ENCODE assay signal across 30 mouse cellular contexts in genomic region chr6:124672100-124672499, GRCm38 (mm10). TPM values are rescaled to one million over a fixed set of nuclear protein-coding genes. Genes with fewer than 3 reads are reported as not detected.
DNase-seq lines count a peak whose midpoint lies in the region; ATAC-seq and TF ChIP-seq lines count a peak whose summit lies in the region.
"Had no signal": no experiment of that assay in that cellular context is flagged by ENCODE, and none has a peak within 500 bp of the region (broad histone marks: within the 10 kb centered on the region; RNA-seq: fewer than 3 reads in every experiment).

No protein-coding gene starts in this region.

- H3K36me3 ChIP-seq in liver, embryonic 13.5 days = peaks cover 46% of the 10 kb centered on the region
- H3K36me3 ChIP-seq in liver, postnatal 0 days (replicated peaks; ENCODE audit: insufficient read depth, low read length) = peaks cover 25% of the 10 kb centered on the region
- H3K36me3 ChIP-seq: midbrain, embryonic 12.5 days had no signal

- TF ChIP-seq CTCF in liver, postnatal 0 days (IDR thresholded peaks at IDR 0.05; ENCODE audit: low read depth) = no peak

- H3K27me3 ChIP-seq in liver, embryonic 13.5 days = no peaks in the 10 kb centered on the region
- H3K27me3 ChIP-seq in liver, postnatal 0 days (ENCODE audit: insufficient read depth, low read length) = no peaks in the 10 kb centered on the region
- H3K27me3 ChIP-seq: embryonic facial prominence, embryonic 15.5 days; forebrain, embryonic 13.5 days; heart, embryonic 12.5 days; limb, embryonic 13.5 days; midbrain, embryonic 12.5 days; neural tube, embryonic 13.5 days had no signal

- peak; percentile 88 for DNase-seq in heart, adult 11 months
- no peak for DNase-seq in heart, postnatal 36 days
- DNase-seq in liver, embryonic 13.5 days = no peak
- DNase-seq in liver, postnatal 0 days = no peak
- peak; percentile 50 for DNase-seq in ZHBTc4 (ENCODE audit: low read depth, low spot score)
- DNase-seq in left cerebral cortex, adult 8-10 months (ENCODE audit: low spot score in 2 of 2) = no peak
- no peak for DNase-seq in right cerebral cortex, postnatal 25 days
- DNase-seq: adrenal gland, postnatal 14 days; cerebellum, adult 18-20 months; cerebellum, postnatal 14 days; gastrocnemius, postnatal 25 days; heart, adult 2 months; kidney, adult 18-20 months; kidney, postnatal 4 days; layer of hippocampus, adult 9-11 months; lung, adult 2 months; lung, postnatal 10 days had no signal

- no peak for ATAC-seq in liver, embryonic 13.5 days (ENCODE audit: low read depth)
- ATAC-seq in liver, postnatal 0 days = no peak
- 0 out of 2 replicates have a peak, but pooled peaks have one; percentile 42 for ATAC-seq in megakaryocyte progenitor cell, adult 5-6 weeks (replicated peaks; ENCODE audit: poor library complexity)
- ATAC-seq: forebrain, embryonic 13.5 days had no signal

- TF ChIP-seq EP300 in liver, postnatal 0 days (IDR thresholded peaks at IDR 0.05; ENCODE audit: low read depth) = no peak

- intact Hi-C loops in heart, postnatal 36 days (cut with DNase I) = no loop called here

- H3K4me2 ChIP-seq in liver, embryonic 13.5 days = 0 out of 2 replicates have a peak overlapping the region, but pooled peaks have one; percentile 7
- H3K4me2 ChIP-seq in liver, postnatal 0 days (ENCODE audit: low read depth, low read length) = no peak overlapping the region
- H3K4me2 ChIP-seq: embryonic facial prominence, embryonic 15.5 days; forebrain, embryonic 13.5 days; heart, embryonic 12.5 days; hindbrain, embryonic 14.5 days; limb, embryonic 13.5 days; midbrain, embryonic 12.5 days; neural tube, embryonic 13.5 days had no signal

- H3K9ac ChIP-seq in liver, embryonic 13.5 days = 0 out of 2 replicates have a peak overlapping the region, but pooled peaks have one; percentile 3
- no peak overlapping the region for H3K9ac ChIP-seq in liver, postnatal 0 days (replicated peaks)
- H3K9ac ChIP-seq: embryonic facial prominence, embryonic 15.5 days; forebrain, embryonic 13.5 days; heart, embryonic 12.5 days; hindbrain, embryonic 14.5 days; limb, embryonic 13.5 days; midbrain, embryonic 12.5 days; neural tube, embryonic 13.5 days had no signal

- H3K27ac ChIP-seq in liver, embryonic 13.5 days = 0 out of 2 replicates have a peak overlapping the region, but pooled peaks have one; percentile 9
- H3K27ac ChIP-seq in liver, postnatal 0 days (ENCODE audit: low read depth) = no peak overlapping the region
- H3K27ac ChIP-seq: embryonic facial prominence, embryonic 10.5 days; embryonic facial prominence, embryonic 15.5 days; forebrain, embryonic 13.5 days; heart, adult 2 months; hindbrain, embryonic 14.5 days; kidney, postnatal 0 days; limb, embryonic 13.5 days; midbrain, embryonic 12.5 days; neural tube, embryonic 13.5 days had no signal

- H3K4me1 ChIP-seq in liver, embryonic 13.5 days (replicated peaks) = peaks cover 72% of the 10 kb centered on the region
- H3K4me1 ChIP-seq in liver, postnatal 0 days (ENCODE audit: insufficient read depth) = peaks cover 18% of the 10 kb centered on the region
- H3K4me1 ChIP-seq: forebrain, embryonic 13.5 days; midbrain, embryonic 12.5 days; neural tube, embryonic 13.5 days had no signal

- H3K4me3 ChIP-seq in liver, embryonic 13.5 days (replicated peaks) = no peak overlapping the region
- H3K4me3 ChIP-seq in liver, postnatal 0 days (ENCODE audit: low read depth, low read length) = no peak overlapping the region
- H3K4me3 ChIP-seq: embryonic facial prominence, embryonic 10.5 days; embryonic facial prominence, embryonic 15.5 days; forebrain, embryonic 13.5 days; heart, adult 2 months; heart, embryonic 12.5 days; limb, embryonic 13.5 days; midbrain, embryonic 12.5 days; neural tube, embryonic 13.5 days had no signal

- 39% methylated on average over 6 of the region's 6 CpGs for WGBS in liver, embryonic 13.5 days (ENCODE audit: insufficient replicate concordance)
- 28% methylated on average over 6 of the region's 6 CpGs for WGBS in liver, postnatal 0 days (ENCODE audit: insufficient replicate concordance)

- H3K9me3 ChIP-seq in liver, embryonic 13.5 days (replicated peaks) = no peaks in the 10 kb centered on the region
- H3K9me3 ChIP-seq in liver, postnatal 0 days (ENCODE audit: low read length) = no peaks in the 10 kb centered on the region
- H3K9me3 ChIP-seq: embryonic facial prominence, embryonic 10.5 days; embryonic facial prominence, embryonic 15.5 days; forebrain, embryonic 13.5 days; limb, embryonic 13.5 days; midbrain, embryonic 12.5 days; neural tube, embryonic 13.5 days had no signal

RNA-seq across cellular contexts. Expression of gene Lpcat3, which starts 9.3 kb away (rescaled TPM):
- total RNA-seq in heart, postnatal 36 days (2021) = 10 to 100 TPM; 51.6 TPM
- polyA plus RNA-seq in liver, embryonic 13.5 days (2015; fragmentation: Nextera tagmentation; extraction: Ambion mirVana) = 68.4 and 73.9 TPM in 2 replicates
- polyA plus RNA-seq in liver, postnatal 0 days (2015; fragmentation: Nextera tagmentation; extraction: Ambion mirVana) = 68.7 and 72.6 TPM in 2 replicates
- 38.4 and 40.7 TPM in 2 replicates for total RNA-seq in megakaryocyte progenitor cell, adult 5-6 weeks (2015)
- 27.8 and 28.8 TPM in 2 replicates for total RNA-seq in megakaryocyte progenitor cell, adult 5-6 weeks (2017)
- 10 to 100 TPM; 22.6 to 34.6 (median 26.1) TPM for total RNA-seq in left cerebral cortex, adult 8-10 months (2022)

RNA-seq across cellular contexts. Expression of gene C1s2, which starts 36.2 kb away (rescaled TPM):
- under 1 TPM; 0.53 to 0.57 TPM for total RNA-seq in heart, postnatal 36 days (2021)
- not detected in 2 replicates for polyA plus RNA-seq in liver, embryonic 13.5 days (2015; fragmentation: Nextera tagmentation; extraction: Ambion mirVana)
- 0.04 TPM in 1 of 2 replicates, not detected in the other for polyA plus RNA-seq in liver, postnatal 0 days (2015; fragmentation: Nextera tagmentation; extraction: Ambion mirVana)
- total RNA-seq in megakaryocyte progenitor cell, adult 5-6 weeks (2015) = not detected in 2 replicates
- total RNA-seq in megakaryocyte progenitor cell, adult 5-6 weeks (2017) = not detected in 2 replicates
- total RNA-seq in left cerebral cortex, adult 8-10 months (2022) = under 1 TPM in 3 of 4 experiments, not detected in 1; 0.22 to 0.23 (median 0.23) TPM
- total RNA-seq: hematopoietic stem cell, adult 5-6 weeks had no signal
- polyA plus RNA-seq: embryonic facial prominence, embryonic 10.5 days; forebrain, embryonic 13.5 days; heart, adult 2 months; heart, embryonic 12.5 days; limb, embryonic 13.5 days; midbrain, embryonic 12.5 days; neural tube, embryonic 13.5 days; small intestine, adult 2 months; stomach, embryonic 14.5 days had no signal

RNA-seq across cellular contexts. Expression of gene Emg1, which starts 39.9 kb away (rescaled TPM):
- 10 to 100 TPM; 64.4 to 73.8 TPM for total RNA-seq in heart, postnatal 36 days (2021)
- 189 and 198 TPM in 2 replicates for polyA plus RNA-seq in liver, embryonic 13.5 days (2015; fragmentation: Nextera tagmentation; extraction: Ambion mirVana)
- 93.2 and 96.9 TPM in 2 replicates for polyA plus RNA-seq in liver, postnatal 0 days (2015; fragmentation: Nextera tagmentation; extraction: Ambion mirVana)
- total RNA-seq in megakaryocyte progenitor cell, adult 5-6 weeks (2015) = 204 and 205 TPM in 2 replicates
- 304 and 317 TPM in 2 replicates for total RNA-seq in megakaryocyte progenitor cell, adult 5-6 weeks (2017)
- total RNA-seq in left cerebral cortex, adult 8-10 months (2022) = 10 to 100 TPM; 41.0 to 48.1 (median 43.4) TPM

RNA-seq across cellular contexts. Expression of gene Phb2, which starts 40.0 kb away (rescaled TPM):
- total RNA-seq in heart, postnatal 36 days (2021) = 100 to 1,000 TPM; 311 to 336 TPM
- polyA plus RNA-seq in liver, embryonic 13.5 days (2015; fragmentation: Nextera tagmentation; extraction: Ambion mirVana) = 356 and 373 TPM in 2 replicates
- 308 and 318 TPM in 2 replicates for polyA plus RNA-seq in liver, postnatal 0 days (2015; fragmentation: Nextera tagmentation; extraction: Ambion mirVana)
- total RNA-seq in megakaryocyte progenitor cell, adult 5-6 weeks (2015) = 229 and 271 TPM in 2 replicates
- total RNA-seq in megakaryocyte progenitor cell, adult 5-6 weeks (2017) = 335 and 374 TPM in 2 replicates
- 100 to 1,000 TPM; 111 to 126 (median 116) TPM for total RNA-seq in left cerebral cortex, adult 8-10 months (2022)

Comparison
In these comparisons a context has a peak if more than half of its experiments do, and no peak if none do; other contexts are left out.
1. DNase-seq: peak in heart, adult 11 months (single experiment) and ZHBTc4 (single experiment); none in heart, postnatal 36 days (0 of 2), liver, embryonic 13.5 days (single experiment), liver, postnatal 0 days (single experiment), left cerebral cortex, adult 8-10 months (0 of 2) and right cerebral cortex, postnatal 25 days (single experiment).